Mouse (Mus musculus) kidney, adult 18-20 months (tissue): Measurements from ENCODE around the gene Atxn2.
A peak's percentile ranks its signal among the peaks of the same experiment; 100 is the strongest.
"Not testable (repeated sequence)": the region's sequence is repeated elsewhere in the genome, so short reads cannot be mapped to it uniquely, and the experiment has no call there.

Experiments used
- DNase-seq: peaks from one replicate; pipeline ENCODE4 v3.0.0; 2021

Gene Atxn2

DNA sequence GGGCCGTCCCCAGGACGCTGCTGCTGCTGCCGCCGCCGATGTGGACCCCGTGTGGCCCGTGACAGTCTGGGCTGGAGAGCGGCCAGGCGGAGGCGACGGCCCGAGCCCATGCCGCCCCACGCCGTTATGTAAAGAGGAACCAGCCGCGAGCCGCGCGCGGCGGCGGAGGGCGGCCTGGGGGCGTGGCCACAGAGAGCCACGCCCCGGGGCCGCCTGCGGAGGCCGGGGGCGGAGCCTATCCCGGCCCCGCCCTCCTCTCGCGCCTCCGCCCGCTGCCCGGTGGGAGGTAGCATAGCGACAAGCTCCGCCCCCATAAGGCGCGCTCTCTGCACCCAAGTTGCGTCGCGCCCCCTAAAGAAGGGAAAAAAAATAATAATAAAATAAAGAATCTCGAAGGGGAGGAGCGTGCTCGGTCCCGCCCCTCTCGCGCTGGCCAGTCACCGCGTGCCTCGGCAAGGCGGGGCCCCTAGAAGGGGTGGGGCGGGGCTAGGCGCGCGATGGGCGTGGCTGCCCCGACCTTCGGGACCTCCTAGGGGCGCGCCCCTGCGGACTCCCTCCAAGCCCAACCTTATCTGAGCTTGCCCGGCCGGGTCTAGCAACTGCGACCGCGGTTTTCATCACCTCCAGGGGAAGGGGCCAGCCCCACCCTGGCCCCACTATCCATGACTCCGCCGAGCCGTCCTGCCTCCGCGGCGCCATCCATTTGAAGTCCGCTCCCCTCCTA is 125.7 kb downstream of the Atxn2 start:
- DNase-seq: peak; percentile 94

GRCm38 (mm10) chr5:121837441-121838340 is 126.6 kb downstream of the Atxn2 start, which contains the start of gene Sh2b3:
TSS of gene Sh2b3 (minus strand) at chr5:121837646.
- DNase-seq: no peak

- peak; percentile 82 for DNase-seq
These were observed 127.4 kb downstream of the Atxn2 start for GRCm38 (mm10) chr5:121838341-121839127.

GRCm38 (mm10) chr5:121839128-121839473 is 128.0 kb downstream of the Atxn2 start:
- DNase-seq: no peak

DNA sequence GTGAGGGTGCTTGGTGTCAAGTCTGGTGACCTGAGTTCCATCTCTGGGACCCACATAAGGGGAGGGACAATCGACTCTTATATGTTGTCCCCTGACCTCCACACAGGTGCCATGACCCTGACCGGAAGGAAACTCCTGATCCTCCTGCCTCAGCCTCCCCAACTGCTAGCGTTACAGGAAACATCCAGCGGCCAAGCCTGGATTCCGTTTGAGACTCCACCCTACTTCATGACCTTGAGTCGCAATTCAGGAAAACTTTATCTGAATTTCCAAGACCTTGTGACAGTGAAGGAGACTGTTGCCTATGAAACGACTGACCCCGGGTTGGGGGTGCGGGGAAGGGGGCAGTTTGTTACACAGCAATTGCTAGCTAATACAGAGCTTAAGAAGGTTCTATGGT is 130.4 kb downstream of the Atxn2 start:
- DNase-seq: no peak

- DNase-seq: no peak
These were observed 130.8 kb downstream of the Atxn2 start for GRCm38 (mm10) chr5:121841973-121842372.

- DNase-seq: peak; percentile 90
These were observed 131.6 kb downstream of the Atxn2 start for GRCm38 (mm10) chr5:121842665-121843118.

DNA sequence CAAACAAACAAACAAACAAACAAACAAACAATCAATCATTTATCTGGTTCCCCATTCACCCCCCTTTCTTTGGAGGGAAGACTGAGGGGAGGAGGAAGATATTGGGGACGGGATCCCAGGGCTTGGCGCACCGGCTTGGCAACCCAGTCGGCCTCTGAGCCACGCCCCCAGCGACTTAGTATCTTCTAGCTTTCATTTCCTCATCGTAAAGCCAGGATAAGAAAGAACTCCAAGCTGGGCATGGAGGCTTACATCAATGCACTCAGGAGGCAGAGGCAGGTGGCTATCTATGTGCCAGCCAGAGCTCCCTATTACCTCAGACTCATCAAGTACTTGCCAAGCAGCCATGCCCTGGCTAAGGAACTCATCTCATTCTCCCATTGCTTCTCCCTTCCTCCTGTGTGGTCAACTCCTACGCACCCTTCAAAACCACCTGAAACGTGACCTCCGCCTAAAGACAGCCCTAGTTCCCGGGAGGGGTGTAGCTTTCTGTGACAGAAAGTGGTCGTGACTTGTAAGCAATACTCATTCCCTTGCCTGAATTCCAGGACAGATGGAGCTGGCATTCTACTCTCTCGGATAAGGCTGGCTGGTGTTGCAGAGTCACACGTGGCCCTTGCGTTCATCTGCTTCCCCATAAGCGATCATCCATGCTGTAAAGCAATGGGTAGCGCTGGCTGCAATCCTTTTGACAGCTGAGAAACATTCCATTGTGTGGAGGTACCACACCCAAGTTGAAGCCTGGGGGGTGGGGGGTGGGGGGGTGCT is 132.2 kb downstream of the Atxn2 start:
- no peak for DNase-seq

GRCm38 (mm10) chr5:121845361-121845760 is 134.2 kb downstream of the Atxn2 start:
- no peak for DNase-seq

- no peak for DNase-seq
These were observed 135.2 kb downstream of the Atxn2 start for GRCm38 (mm10) chr5:121846322-121846721.

- not testable (repeated sequence) for DNase-seq
These were observed 136.1 kb downstream of the Atxn2 start for GRCm38 (mm10) chr5:121847269-121847668.

DNA sequence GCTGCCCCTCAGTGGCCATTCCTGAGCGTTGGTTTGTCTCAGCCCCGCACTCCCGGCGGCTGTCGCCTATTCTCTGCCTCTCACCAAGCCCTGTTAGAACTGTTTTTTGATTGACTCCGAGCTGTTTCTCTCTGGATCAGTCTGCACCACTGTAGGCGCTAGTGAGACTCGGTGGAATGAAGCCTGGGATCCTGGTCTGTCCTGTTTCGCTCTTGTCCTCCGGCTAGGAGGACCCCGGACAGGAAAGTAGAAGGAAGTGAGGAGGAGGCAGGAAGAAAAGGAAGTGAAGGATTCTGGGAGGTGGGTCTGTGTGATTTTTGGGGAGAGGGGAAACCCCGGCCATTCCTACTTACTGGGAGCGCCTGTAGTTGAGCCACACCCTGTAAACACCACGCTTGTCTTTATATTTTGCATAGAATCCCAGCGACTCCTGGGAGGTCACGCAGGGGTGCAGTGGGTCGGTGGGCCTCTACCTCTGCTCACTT is 136.9 kb downstream of the Atxn2 start:
- DNase-seq: peak; percentile 74

GRCm38 (mm10) chr5:121848743-121849142 is 137.6 kb downstream of the Atxn2 start, which contains the start of gene Pheta1:
TSS of gene Pheta1 (plus strand) at chr5:121848984.
- DNase-seq: peak; percentile 94

DNA sequence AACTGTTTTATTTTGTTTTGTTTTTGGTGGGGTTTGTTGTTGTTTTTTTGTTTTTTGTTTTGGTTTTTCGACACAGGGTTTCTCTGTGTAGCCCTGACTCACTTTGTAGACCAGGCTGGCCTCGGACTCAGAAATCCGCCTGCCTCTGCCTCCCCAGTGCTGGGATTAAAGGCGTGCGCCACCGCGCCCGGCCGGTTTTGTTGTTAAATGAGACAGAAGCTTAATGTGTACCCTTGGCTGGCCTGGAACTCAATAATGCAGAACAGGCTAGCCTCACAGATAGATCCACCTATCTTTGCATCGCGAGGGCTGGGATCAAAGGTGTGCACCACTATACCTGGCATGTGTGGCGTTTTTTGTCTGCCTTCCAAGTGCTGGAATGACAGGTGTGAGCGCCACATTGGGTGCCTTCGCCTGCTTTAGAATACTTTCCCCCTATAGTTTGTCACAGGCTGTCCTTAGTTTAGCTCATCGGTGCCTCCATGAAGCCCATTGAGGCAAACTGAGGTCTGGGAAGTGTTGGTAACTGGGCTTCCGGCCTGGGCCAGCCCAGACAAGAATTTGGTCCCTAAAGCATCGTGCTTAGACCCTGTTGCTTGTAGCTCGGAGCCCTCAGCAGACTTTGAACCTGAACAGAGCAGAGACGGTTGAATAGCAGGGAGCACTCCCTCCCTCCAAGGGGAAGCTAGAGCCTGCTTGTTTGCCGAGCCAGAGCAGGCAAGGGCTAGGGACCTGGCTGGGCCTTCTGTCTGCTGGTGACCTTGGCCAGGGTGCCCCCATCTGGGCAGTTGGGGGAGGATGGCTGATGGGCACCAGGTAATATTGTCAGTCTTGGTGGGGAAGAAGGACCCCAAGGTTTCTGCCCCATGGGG is 138.6 kb downstream of the Atxn2 start:
- peak; percentile 58 for DNase-seq

GRCm38 (mm10) chr5:121853368-121854051 is 142.4 kb downstream of the Atxn2 start:
- DNase-seq: peak; percentile 73

- no peak for DNase-seq
These were observed 143.6 kb downstream of the Atxn2 start for GRCm38 (mm10) chr5:121854768-121855167.

DNA sequence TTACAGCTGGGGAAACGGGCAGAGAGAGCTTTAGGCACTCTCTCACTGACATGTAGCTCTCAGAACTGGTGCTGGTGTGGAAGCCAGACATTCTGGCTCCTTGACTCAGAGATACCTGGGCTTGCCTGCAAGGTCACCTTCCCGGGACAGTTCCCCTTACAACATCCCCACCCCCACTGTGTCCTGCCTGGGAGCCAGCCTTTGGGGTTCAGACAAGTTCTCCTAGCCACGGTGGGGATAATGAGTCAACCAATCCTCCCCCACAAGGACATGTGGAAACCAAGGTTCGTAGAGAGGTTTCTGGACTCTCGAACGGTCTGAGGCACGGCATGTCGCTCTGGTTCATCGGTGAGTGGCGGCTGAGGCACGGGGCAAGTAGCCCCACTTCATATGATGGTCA is 145.6 kb downstream of the Atxn2 start:
- DNase-seq: no peak

- DNase-seq: no peak
These were observed 147.3 kb downstream of the Atxn2 start for GRCm38 (mm10) chr5:121858427-121858826.

GRCm38 (mm10) chr5:121861964-121862363 is 150.8 kb downstream of the Atxn2 start:
- DNase-seq: no peak

DNA sequence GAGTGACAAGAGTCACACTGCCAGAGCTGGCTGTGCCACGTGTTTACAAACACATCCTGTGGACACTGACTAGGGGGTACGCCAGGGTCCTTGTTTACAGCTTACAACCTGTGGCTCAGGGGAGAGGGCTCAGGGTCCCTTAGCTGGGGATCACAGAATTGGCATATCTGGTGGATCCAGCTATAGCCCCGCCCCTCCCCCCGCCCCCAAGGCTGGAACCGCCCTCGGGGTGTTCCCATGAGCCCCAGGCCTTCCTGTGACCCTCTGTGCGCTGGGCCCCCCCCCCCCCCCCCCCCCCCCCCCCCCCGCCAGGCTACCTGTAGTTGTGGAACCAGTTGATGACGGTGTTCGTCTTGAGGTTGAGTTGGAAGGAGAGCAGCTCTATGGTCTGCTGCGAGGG is 153.2 kb downstream of the Atxn2 start:
- no peak for DNase-seq
